Mouse (Mus musculus): ENCODE measurements at regions not wholly inside any gene's neighbourhood (a gene's known extent, or its start where the extent isn't known, plus 50 kb on each side); places are given as distances from the start of the nearest gene placed in this dataset.
A peak's percentile ranks its signal among the peaks of the same experiment; 100 is the strongest.

- DNase-seq = no peak
These were observed 483.8 kb downstream of the Basp1 start for GRCm38 (mm10) chr15:24929742-24930141.

- DNase-seq = no peak
These were observed 501.7 kb downstream of the Basp1 start for GRCm38 (mm10) chr15:24911866-24912265.

GRCm38 (mm10) chr15:24911466-24911865 lies 502.1 kb downstream of the Basp1 start:
- no peak for DNase-seq

- peak; percentile 80 for DNase-seq
These were observed 506.6 kb downstream of the Basp1 start for GRCm38 (mm10) chr15:24906957-24907356.

- DNase-seq = no peak
These were observed 534.7 kb downstream of the Basp1 start for GRCm38 (mm10) chr15:24878846-24879245.

GRCm38 (mm10) chr15:24877711-24878598 lies 535.6 kb downstream of the Basp1 start:
- no peak for DNase-seq

- DNase-seq = no peak
These were observed 537.3 kb downstream of the Basp1 start for GRCm38 (mm10) chr15:24876157-24876731.

GRCm38 (mm10) chr15:24840271-24840670 lies 573.3 kb downstream of the Basp1 start:
- no peak for DNase-seq

- DNase-seq = no peak
These were observed 575.2 kb downstream of the Basp1 start for GRCm38 (mm10) chr15:24838390-24838789.

- DNase-seq = no peak
These were observed 585.7 kb downstream of the Basp1 start for GRCm38 (mm10) chr15:24827881-24828280.

GRCm38 (mm10) chr15:24827259-24827658 lies 586.3 kb downstream of the Basp1 start:
- DNase-seq = no peak

GRCm38 (mm10) chr15:24796836-24797235 lies 616.7 kb downstream of the Basp1 start:
- no peak for DNase-seq

GRCm38 (mm10) chr15:24793381-24793780 lies 620.2 kb downstream of the Basp1 start:
- no peak for DNase-seq

GRCm38 (mm10) chr15:24786336-24786735 lies 627.2 kb downstream of the Basp1 start:
- no peak for DNase-seq

GRCm38 (mm10) chr15:24778234-24778633 lies 635.3 kb downstream of the Basp1 start:
- no peak for DNase-seq

- DNase-seq = no peak
These were observed 661.9 kb downstream of the Basp1 start for GRCm38 (mm10) chr15:24751480-24752157.

- no peak for DNase-seq
These were observed 670.3 kb downstream of the Basp1 start for GRCm38 (mm10) chr15:24743240-24743639.

- DNase-seq = no peak
These were observed 688.4 kb downstream of the Basp1 start for GRCm38 (mm10) chr15:24725170-24725569.

GRCm38 (mm10) chr15:24724664-24725063 lies 688.9 kb downstream of the Basp1 start:
- peak; percentile 5 for DNase-seq

GRCm38 (mm10) chr15:24720346-24720745 lies 693.2 kb downstream of the Basp1 start:
- DNase-seq = no peak

- no peak for DNase-seq
These were observed 731.4 kb downstream of the Basp1 start for GRCm38 (mm10) chr15:24682167-24682566.

- DNase-seq = no peak
These were observed 764.6 kb downstream of the Basp1 start for GRCm38 (mm10) chr15:24648938-24649337.

- no peak for DNase-seq
These were observed 777.9 kb downstream of the Basp1 start for GRCm38 (mm10) chr15:24635620-24636019.

- peak; percentile 6 for DNase-seq
These were observed 817.3 kb downstream of the Basp1 start for GRCm38 (mm10) chr15:24596242-24596641.
